Mouse (Mus musculus) thymus, adult 2 months (tissue): ENCODE measurements at regions not wholly inside any gene's neighbourhood (a gene's known extent, or its start where the extent isn't known, plus 50 kb on each side); places are given as distances from the start of the nearest gene placed in this dataset.

Experiments used
- DNase-seq: peaks from one replicate; pipeline ENCODE4 v3.0.0; 2021
- H3K27ac ChIP-seq: fragments of 200-500 bp; 2 replicates; pipeline ENCODE4 v1.5.1; 2012; ENCODE audit warnings: low read length, control low read depth; ENCODE audit not compliant: control insufficient read depth, insufficient read depth
- H3K27me3 ChIP-seq: fragments of 200-500 bp; 2 replicates; pipeline ENCODE4 v1.6.1; 2012; ENCODE audit warnings: mild to moderate bottlenecking, low read length, moderate library complexity, mixed read lengths; ENCODE audit not compliant: control insufficient read depth, insufficient read depth
- H3K36me3 ChIP-seq: fragments of 200-500 bp; 2 replicates; pipeline ENCODE4 v1.6.1; 2012; ENCODE audit warnings: mild to moderate bottlenecking, low read length, moderate library complexity; ENCODE audit not compliant: control insufficient read depth, insufficient read depth
- H3K4me1 ChIP-seq: fragments of 200-500 bp; replicated peaks from 2 replicates; pipeline ENCODE4 v1.6.1; 2012; ENCODE audit warnings: low read length; ENCODE audit not compliant: control insufficient read depth, insufficient read depth
- H3K4me3 ChIP-seq: fragments of 200-500 bp; 2 replicates; pipeline ENCODE4 v1.5.1; 2012; ENCODE audit warnings: mild to moderate bottlenecking, low read length, control low read depth, moderate library complexity; ENCODE audit not compliant: control insufficient read depth, insufficient read depth
- CTCF ChIP-seq: fragments of 200-500 bp; IDR thresholded peaks from 2 replicates; pipeline ENCODE4 v1.5.1; 2012; ENCODE audit warnings: mild to moderate bottlenecking, control low read depth, low read length, moderate library complexity, borderline replicate concordance; ENCODE audit not compliant: control insufficient read depth, poor library complexity, insufficient read depth; ENCODE audit errors: extremely low read depth
- POLR2A ChIP-seq: fragments of 200-500 bp; IDR thresholded peaks from 2 replicates; pipeline ENCODE4 v1.6.1; 2012; ENCODE audit warnings: mild to moderate bottlenecking, low read length, control low read depth, moderate library complexity; ENCODE audit not compliant: control insufficient read depth, poor library complexity, insufficient read depth; ENCODE audit errors: extremely low read depth
- WGBS: fragments of 180-500 bp; shearing (Covaris S2); methylation state at CpG from one replicate; pipeline ENCODE4 v1.1.7; 2018; 5-methylcytosine and 5-hydroxymethylcytosine counted together

DNA sequence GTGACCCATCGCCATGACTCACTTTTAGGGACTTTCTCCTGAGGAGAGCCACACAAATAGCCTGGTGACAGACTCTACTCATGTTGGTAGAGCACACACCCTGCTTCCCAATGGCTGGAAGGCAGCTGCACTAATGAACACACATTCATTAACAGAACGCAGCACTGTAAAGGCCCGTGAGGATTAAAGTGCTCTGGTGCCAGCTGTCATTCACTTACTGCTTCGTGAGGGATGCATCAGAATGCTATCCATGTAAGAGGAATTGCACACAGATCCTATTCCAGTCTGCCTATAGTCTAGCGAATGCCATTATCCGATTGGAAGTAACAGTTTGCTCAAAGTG is 227.3 kb upstream of the 1700056E22Rik start:
- TF ChIP-seq CTCF (no peak), POLR2A (no peak)
- Histone ChIP-seq H3K27me3 (no peaks in the 10 kb centered on the region; the same call in 1 of the 2 replicates), H3K27ac (no peak overlapping the region), H3K36me3 (no peaks in the 10 kb centered on the region), H3K4me1 (peaks cover 4% of the 10 kb centered on the region), H3K4me3 (no peak overlapping the region)
- DNase-seq, result no peak
- 95% methylated on average over 6 of the region's 6 CpGs for WGBS

DNA sequence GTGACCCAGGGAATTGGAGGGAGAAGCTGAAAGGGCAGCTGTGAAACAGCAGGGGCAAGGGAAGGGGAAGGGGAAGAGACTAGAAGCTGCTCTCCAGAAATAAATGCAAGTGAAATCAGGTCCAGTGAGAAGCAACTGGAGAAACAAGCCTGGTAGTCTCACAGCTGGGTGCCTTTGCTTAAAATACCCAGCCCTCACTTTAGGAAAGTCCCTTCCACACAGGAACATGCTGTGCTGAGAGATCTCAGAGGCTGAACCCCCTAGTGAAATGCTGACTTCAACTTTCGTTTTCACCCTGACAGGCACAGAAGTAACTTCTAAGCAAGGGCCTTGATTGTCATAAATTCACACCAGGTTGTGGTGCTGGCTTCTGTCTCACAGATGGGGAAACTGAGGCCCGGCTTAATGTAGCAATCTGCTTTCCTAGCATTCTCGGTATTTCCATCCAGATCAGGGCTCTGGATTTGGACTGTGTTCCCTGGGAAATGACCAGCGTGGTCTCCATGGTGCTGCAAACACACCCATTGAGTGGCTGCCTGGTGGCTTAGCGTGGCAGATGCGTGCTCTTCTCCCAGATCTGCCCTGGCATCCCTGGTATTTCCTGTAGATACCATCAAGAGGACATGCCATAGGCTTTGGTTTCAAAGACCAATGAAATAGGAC is 226.8 kb upstream of the 1700056E22Rik start:
- no peak for DNase-seq
- no peak for TF ChIP-seq POLR2A
- TF ChIP-seq CTCF, result no peak
- 81% methylated on average over 6 of the region's 6 CpGs for WGBS
- Histone ChIP-seq H3K27ac (peak overlapping the region; percentile 54; the same call in 1 of the 2 replicates), H3K27me3 (no peaks in the 10 kb centered on the region; the same call in 1 of the 2 replicates), H3K4me1 (peaks cover 4% of the 10 kb centered on the region), H3K36me3 (no peaks in the 10 kb centered on the region), H3K4me3 (no peak overlapping the region)

DNA sequence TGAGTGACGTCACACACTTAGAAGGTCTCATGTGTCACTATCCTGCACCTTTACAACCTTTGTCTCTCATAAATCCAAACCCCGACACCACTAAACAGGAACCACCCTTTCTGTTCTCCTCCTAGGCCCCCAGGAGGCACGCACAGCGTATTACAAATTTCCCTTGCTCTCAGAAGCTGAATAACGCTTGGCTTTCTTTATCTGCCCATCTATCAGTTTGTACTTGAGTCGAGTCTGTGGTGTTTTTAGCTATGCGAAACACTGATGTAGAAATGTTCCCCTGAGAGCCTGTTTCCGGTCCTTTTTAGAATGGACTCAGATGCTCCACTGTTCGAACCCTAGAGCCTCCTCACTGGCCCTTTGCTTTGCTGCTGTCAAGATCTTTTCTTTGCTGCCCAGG is 225.8 kb upstream of the 1700056E22Rik start:
- H3K4me1 ChIP-seq, result peaks cover 4% of the 10 kb centered on the region
- no peak for TF ChIP-seq POLR2A
- TF ChIP-seq CTCF, result no peak
- no peak overlapping the region for H3K27ac ChIP-seq
- H3K27me3 ChIP-seq, result no peaks in the 10 kb centered on the region; the same call in 1 of the 2 replicates
- DNase-seq, result no peak
- 77% methylated on average over 9 of the region's 9 CpGs for WGBS
- H3K36me3 ChIP-seq, result no peaks in the 10 kb centered on the region
- no peak overlapping the region for H3K4me3 ChIP-seq

DNA sequence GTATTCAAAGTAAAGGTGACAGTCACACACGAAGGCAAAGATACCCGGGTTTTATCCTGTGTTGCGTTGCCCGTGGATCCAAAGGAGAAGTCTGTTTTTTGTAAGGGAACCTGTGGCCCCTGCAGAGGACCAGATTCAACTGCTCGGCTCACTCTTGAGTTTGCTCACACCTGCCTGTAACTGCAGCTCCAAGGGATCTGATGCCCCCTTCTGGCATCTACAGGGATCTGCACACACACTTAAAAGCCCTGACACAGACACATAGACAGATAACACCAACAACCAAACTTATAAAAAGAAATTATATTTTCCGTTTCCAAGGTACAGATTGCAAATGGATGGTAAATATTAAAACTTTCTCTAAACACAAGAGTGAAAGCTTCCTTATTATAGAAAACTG is 223.3 kb upstream of the 1700056E22Rik start:
- DNase-seq, result no peak
- H3K4me3 ChIP-seq, result no peak overlapping the region
- no peaks in the 10 kb centered on the region for H3K36me3 ChIP-seq
- 96% methylated on average over 6 of the region's 6 CpGs for WGBS
- TF ChIP-seq POLR2A (no peak), CTCF (no peak)
- no peaks in the 10 kb centered on the region; the same call in 1 of the 2 replicates for H3K27me3 ChIP-seq
- no peak overlapping the region for H3K27ac ChIP-seq
- H3K4me1 ChIP-seq, result peaks cover 4% of the 10 kb centered on the region

DNA sequence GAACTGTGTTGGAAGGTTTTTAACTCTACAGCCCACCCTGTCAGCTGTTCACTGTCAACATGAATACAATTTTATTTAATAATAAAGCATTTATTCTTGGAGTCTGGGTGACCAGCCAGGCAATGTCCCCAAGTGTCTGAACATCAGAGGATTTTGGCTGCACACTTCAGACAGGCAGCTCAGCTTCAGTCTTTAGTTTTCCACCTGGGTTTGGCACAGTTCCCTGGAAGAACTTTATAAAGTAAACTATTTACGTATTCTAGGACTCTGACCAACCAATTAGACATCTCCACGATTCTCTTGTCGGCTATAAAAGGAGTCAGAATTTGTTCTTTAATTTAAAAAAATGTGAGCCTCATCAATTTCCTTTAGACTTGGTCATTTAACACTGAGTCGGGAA is 220.8 kb upstream of the 1700056E22Rik start:
- Histone ChIP-seq H3K36me3 (no peaks in the 10 kb centered on the region), H3K27ac (no peak overlapping the region), H3K27me3 (no peaks in the 10 kb centered on the region; the same call in 1 of the 2 replicates), H3K4me1 (no peaks in the 10 kb centered on the region), H3K4me3 (no peak overlapping the region)
- TF ChIP-seq CTCF (no peak), POLR2A (no peak)
- 92% methylated on average over 4 of the region's 4 CpGs for WGBS
- DNase-seq, result no peak

DNA sequence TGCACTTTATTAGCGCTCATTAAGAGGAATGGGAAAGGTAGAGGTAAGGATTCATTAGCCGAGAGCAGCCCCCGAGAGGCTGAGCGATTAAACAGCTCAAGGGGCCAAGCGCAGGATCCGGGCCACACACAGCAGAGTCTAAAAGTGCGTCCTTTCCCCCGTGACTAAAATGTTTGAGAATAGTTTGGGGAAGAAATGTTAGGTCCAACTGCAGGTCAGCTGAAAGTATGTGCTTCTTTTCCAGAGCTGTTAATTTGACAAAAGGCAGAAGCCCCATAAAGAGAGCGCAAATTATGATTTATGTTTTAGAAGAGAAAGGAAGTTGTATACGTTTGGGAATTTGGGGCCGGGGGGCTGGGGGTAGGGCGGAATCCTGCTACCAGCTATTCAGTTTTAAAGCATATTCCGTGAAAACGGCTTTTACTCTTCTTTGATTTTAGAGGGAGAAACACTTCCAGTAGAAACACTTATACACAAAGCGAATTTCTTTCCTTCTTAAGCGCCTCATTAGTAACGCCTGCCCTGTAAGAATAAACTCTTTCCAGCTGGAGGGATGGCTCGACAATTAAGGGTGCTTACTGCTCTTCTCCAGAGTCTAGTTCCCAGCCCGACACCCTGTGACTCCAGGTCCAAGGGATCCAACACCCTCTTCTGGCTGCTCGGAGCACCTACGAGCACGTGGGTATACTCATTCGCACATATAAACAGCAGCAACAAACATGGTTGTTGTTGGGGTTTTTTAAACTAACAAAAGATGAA is 210.8 kb upstream of the 1700056E22Rik start:
- TF ChIP-seq POLR2A (no peak), CTCF (no peak)
- Histone ChIP-seq H3K27me3 (no peaks in the 10 kb centered on the region), H3K36me3 (no peaks in the 10 kb centered on the region), H3K27ac (no peak overlapping the region), H3K4me1 (no peaks in the 10 kb centered on the region), H3K4me3 (no peak overlapping the region)
- DNase-seq, result no peak
- WGBS, result 92% methylated on average over 23 of the region's 23 CpGs

DNA sequence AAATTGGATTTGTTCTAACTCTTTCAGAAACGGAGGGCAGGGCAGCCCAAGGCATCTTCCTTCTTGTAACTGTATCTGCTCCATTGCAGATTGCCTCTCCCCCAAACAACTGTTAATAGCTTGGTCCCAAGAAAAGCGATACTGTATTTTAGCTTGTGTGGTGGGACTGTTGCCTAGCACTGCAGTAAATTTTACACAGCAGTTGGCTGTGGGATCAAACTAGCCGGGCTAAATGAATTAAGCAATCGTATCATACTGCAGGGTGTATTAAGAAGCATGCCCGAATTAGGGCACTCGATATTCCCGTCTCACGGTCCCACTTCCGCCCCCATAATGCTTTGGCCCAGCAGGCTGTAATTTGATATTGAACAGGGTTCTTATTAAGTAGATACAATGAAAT is 210.2 kb upstream of the 1700056E22Rik start:
- H3K27ac ChIP-seq, result no peak overlapping the region
- 90% methylated on average over 9 of the region's 9 CpGs for whole genome bisulfite sequencing
- no peaks in the 10 kb centered on the region for H3K36me3 ChIP-seq
- TF ChIP-seq CTCF (no peak), POLR2A (no peak)
- H3K27me3 ChIP-seq, result no peaks in the 10 kb centered on the region
- no peak overlapping the region for H3K4me3 ChIP-seq
- H3K4me1 ChIP-seq, result no peaks in the 10 kb centered on the region
- no peak for DNase-seq
